Mouse (Mus musculus): ENCODE measurements around the gene H3f3b.

GRCm38 (mm10) chr11:116010948-116011347 lies 16.8 kb downstream of the H3f3b start:
- TF ChIP-seq CTCF (IDR thresholded peaks at IDR 0.05; ENCODE audit: borderline replicate concordance, extremely low read depth, insufficient read depth, insufficient read length) (no peak), POLR2A (IDR thresholded peaks at IDR 0.05; ENCODE audit: borderline replicate concordance, extremely low read depth, insufficient read depth, insufficient read length, poor library complexity, severe bottlenecking) (no peak)
